Mouse (Mus musculus): ENCODE measurements around the gene H60c.
"Not testable (repeated sequence)": the region's sequence is repeated elsewhere in the genome, so short reads cannot be mapped to it uniquely, and the experiment has no call there.

The H60c gene

GRCm38 (mm10) chr10:3267671-3268070 is at the start of gene H60c:
TSS of gene H60c (minus strand) at chr10:3267771.
- no peak for DNase-seq (ENCODE audit: low spot score)

- no peak for DNase-seq (ENCODE audit: low spot score)
These were observed 41.2 kb upstream of the H60c start for GRCm38 (mm10) chr10:3308821-3309206.

- DNase-seq (ENCODE audit: low spot score): no peak
These were observed 40.7 kb upstream of the H60c start for GRCm38 (mm10) chr10:3308180-3308820.

- DNase-seq (ENCODE audit: low spot score): no peak
These were observed 40.2 kb upstream of the H60c start for GRCm38 (mm10) chr10:3307752-3308151.

GRCm38 (mm10) chr10:3293969-3294368 is 26.4 kb upstream of the H60c start:
- no peak for DNase-seq (ENCODE audit: low spot score)

GRCm38 (mm10) chr10:3281047-3281446 is 13.5 kb upstream of the H60c start:
- no peak for DNase-seq (ENCODE audit: low spot score)

GRCm38 (mm10) chr10:3274065-3274464 is 6.5 kb upstream of the H60c start:
- DNase-seq (ENCODE audit: low spot score): no peak

- DNase-seq (ENCODE audit: low spot score): no peak
These were observed 3.5 kb upstream of the H60c start for GRCm38 (mm10) chr10:3271036-3271435.

- no peak for DNase-seq (ENCODE audit: low spot score)
These were observed 842 bp downstream of the H60c start for GRCm38 (mm10) chr10:3266729-3267128.

GRCm38 (mm10) chr10:3262784-3263183 is 4.8 kb downstream of the H60c start:
- no peak for DNase-seq (ENCODE audit: low spot score)

GRCm38 (mm10) chr10:3257391-3257790 is 10.2 kb downstream of the H60c start:
- no peak for DNase-seq (ENCODE audit: low spot score)

- not testable (repeated sequence) for DNase-seq (ENCODE audit: low spot score)
These were observed 29.1 kb downstream of the H60c start for GRCm38 (mm10) chr10:3238436-3238835.

- DNase-seq (ENCODE audit: low spot score): peak; percentile 31
These were observed 30.8 kb downstream of the H60c start for GRCm38 (mm10) chr10:3236638-3237270.

GRCm38 (mm10) chr10:3228447-3229195 is 39.0 kb downstream of the H60c start:
- no peak for DNase-seq (ENCODE audit: low spot score)

Measured in ovary, adult 18-20 months (tissue).